Mouse (Mus musculus): ENCODE measurements around the gene Dmrta2. TPM values are rescaled to one million over a fixed set of nuclear protein-coding genes. Genes with fewer than 3 reads are reported as not detected.
A peak's percentile ranks its signal among the peaks of the same experiment; 100 is the strongest.

The Dmrta2 gene
- polyA plus RNA-seq, 1 experiment from 2014 or later = not detected

DNA sequence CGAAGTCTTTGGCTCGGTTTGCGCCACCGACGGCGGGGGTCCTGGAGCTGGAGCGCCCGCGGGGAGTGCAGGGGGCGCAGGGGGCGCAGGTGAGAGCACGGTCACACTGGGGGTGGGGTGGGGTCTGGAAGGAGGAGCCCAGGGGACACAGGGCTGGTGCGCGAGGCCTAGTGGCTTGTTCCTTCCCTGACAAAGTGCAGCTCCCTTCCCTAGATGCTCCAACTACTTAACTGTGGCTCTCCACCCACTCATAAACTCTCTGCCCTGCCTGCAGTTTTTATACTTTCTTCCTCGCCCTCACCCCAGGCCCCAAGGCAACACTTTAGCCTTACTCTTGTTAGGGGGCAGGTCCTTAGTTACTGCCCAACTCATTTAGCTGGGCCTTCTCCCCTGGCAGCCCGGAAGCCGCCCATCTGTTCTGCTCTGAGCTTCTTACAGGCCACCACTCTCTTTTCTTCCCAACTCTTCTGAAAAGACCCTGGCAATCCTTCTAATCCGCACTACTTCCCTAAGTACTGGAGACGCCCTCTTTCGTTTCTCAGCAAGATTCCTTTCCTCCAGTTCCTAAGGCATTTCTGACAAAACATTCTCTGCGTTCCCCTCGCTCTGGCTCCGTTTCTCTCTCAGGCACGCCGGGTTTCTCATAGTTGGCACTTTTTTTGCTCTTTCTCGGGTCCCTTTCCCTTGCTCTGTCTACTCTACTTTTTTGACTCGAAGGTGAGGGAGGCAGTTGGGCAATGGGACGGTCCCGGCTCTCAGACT, 2.6 kb downstream of the Dmrta2 start:
- no peak for ATAC-seq (replicated peaks; ENCODE audit: insufficient number of reproducible peaks, insufficient read depth, low FRiP score, low read depth)
- WGBS = 10% methylated on average over 29 of the region's 29 CpGs
- Histone ChIP-seq H3K9ac (no peak overlapping the region), H3K36me3 (no peaks in the 10 kb centered on the region), H3K9me3 (replicated peaks) (peaks cover 2% of the 10 kb centered on the region; the same call in 1 of the 2 replicates), H3K27me3 (peaks cover 97% of the 10 kb centered on the region), H3K27ac (no peak overlapping the region), H3K4me3 (peak overlapping the region; percentile 35), H3K4me1 (replicated peaks) (peaks cover 52% of the 10 kb centered on the region), H3K4me2 (peak overlapping the region; percentile 52)

DNA sequence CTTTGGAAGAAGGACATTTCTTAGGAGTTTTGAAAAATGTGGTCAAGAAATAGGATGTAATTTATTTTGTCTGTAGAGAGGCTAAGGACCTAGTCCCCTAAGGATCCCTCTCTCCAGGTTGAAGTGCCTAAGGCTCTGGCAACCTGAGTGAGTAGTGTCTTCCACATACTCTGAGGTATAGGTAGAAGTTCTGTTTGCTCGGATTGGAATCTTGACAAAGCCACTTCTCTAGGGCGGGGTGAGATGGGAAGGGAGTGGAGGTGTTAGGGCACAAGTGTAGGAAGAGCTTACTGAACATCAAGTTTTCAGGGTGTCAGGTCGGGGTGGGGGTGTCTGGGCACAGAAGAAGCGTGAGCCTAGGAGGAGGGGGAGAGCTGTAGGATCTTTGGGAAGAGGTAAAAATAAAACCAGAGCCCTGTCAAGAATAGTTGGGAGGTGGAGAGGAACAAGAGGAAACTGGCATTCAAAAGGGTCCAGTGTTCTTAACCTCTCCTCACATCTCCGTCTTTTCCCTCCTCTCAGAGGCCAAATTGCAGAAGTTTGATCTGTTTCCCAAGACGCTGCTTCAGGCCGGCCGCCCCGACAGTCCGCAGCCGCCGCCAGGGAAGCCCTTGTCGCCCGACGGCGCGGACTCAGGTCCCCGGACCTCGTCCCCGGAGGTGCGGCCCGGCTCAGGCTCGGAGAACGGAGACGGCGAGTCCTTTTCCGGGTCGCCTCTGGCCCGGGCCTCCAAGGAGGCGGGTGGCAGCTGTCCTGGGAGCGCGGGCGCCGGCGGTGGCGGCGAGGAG, 3.4 kb downstream of the Dmrta2 start:
- Histone ChIP-seq H3K27me3 (peaks cover 97% of the 10 kb centered on the region), H3K4me2 (peak overlapping the region; percentile 81), H3K9me3 (replicated peaks) (no peaks in the 10 kb centered on the region), H3K27ac (no peak overlapping the region), H3K4me3 (peak overlapping the region; percentile 48), H3K9ac (no peak overlapping the region), H3K36me3 (no peaks in the 10 kb centered on the region), H3K4me1 (replicated peaks) (peaks cover 52% of the 10 kb centered on the region)
- 4% methylated on average over 37 of the region's 37 CpGs for WGBS
- no peak for ATAC-seq (replicated peaks; ENCODE audit: insufficient number of reproducible peaks, insufficient read depth, low FRiP score, low read depth)

DNA sequence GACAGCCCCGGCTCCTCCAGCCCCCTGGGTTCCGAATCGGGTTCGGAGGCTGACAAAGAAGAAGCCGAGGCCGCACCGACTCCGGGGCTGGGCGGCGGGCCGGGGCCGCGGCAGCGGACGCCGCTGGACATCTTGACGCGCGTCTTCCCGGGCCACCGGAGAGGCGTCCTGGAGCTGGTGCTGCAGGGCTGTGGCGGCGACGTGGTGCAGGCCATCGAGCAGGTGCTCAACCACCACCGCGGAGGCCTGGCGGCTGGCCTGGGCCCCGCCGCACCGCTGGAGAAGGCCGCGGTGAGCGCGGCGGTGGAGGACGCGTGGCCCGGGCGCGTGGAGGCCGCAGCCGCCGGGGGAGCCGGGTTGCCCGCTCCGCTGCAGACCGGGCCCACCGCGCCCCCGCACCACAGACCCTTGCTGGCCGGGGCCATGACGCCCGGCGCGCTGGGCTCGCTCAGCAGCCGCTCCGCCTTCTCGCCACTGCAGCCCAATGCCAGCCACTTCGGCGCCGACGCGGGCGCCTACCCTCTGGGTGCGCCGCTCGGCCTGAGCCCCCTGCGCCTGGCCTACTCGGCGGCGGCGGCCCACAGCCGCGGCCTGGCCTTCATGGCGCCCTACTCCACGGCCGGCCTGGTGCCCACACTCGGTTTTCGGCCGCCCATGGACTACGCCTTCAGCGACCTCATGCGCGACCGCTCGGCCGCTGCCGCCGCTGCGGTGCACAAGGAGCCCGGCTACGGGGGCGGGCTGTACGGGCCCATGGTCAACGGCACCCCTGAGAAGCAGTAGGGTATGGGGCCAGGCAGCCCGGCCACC, 4.2 kb downstream of the Dmrta2 start:
- Histone ChIP-seq H3K27ac (no peak overlapping the region), H3K4me3 (peak overlapping the region; percentile 48), H3K4me2 (peak overlapping the region; percentile 81), H3K36me3 (no peaks in the 10 kb centered on the region), H3K4me1 (replicated peaks) (peaks cover 49% of the 10 kb centered on the region), H3K9me3 (replicated peaks) (no peaks in the 10 kb centered on the region), H3K27me3 (peaks cover 97% of the 10 kb centered on the region), H3K9ac (peak overlapping the region; percentile 26; the same call in 1 of the 2 replicates)
- no peak; the same call in 1 of the 2 replicates for ATAC-seq (replicated peaks; ENCODE audit: insufficient number of reproducible peaks, insufficient read depth, low FRiP score, low read depth)
- 2% methylated on average over 78 of the region's 99 CpGs for WGBS

DNA sequence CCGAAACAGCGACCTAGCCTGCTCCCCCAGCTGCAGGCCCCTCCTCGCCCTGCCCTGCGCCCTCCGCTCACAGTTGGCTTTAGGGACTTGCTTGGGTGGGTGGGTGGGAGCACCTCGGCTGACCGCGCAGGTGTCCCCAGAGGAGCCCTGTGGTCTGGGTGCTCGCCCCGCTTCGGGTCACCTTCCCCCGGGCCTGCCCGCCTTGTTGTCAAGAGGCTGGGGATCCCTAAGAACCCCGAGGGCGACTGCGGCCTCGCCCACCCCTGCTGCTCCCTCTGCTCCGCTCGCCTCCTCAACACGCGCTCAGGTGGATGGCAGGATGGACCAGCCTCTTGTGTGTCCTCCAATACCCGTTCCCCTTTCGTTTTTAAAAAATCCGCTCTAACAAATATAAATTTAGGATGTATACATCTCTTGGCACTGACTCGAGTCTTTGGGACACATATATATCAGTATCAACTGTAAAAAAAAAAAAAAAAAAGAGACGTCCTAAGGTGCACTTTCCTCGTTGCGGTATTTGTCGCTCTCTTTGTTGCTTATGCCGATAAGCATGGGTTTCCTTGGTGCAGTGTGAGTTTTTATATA, 4.9 kb downstream of the Dmrta2 start:
- no peak for ATAC-seq (replicated peaks; ENCODE audit: insufficient number of reproducible peaks, insufficient read depth, low FRiP score, low read depth)
- no peak overlapping the region for H3K9ac ChIP-seq
- 4% methylated on average over 29 of the region's 30 CpGs for WGBS
- H3K36me3 ChIP-seq = no peaks in the 10 kb centered on the region
- H3K9me3 ChIP-seq (replicated peaks) = no peaks in the 10 kb centered on the region
- no peak overlapping the region for H3K27ac ChIP-seq
- H3K4me1 ChIP-seq (replicated peaks) = peaks cover 42% of the 10 kb centered on the region
- H3K27me3 ChIP-seq = peaks cover 97% of the 10 kb centered on the region
- peak overlapping the region; percentile 81 for H3K4me2 ChIP-seq
- peak overlapping the region; percentile 48 for H3K4me3 ChIP-seq

DNA sequence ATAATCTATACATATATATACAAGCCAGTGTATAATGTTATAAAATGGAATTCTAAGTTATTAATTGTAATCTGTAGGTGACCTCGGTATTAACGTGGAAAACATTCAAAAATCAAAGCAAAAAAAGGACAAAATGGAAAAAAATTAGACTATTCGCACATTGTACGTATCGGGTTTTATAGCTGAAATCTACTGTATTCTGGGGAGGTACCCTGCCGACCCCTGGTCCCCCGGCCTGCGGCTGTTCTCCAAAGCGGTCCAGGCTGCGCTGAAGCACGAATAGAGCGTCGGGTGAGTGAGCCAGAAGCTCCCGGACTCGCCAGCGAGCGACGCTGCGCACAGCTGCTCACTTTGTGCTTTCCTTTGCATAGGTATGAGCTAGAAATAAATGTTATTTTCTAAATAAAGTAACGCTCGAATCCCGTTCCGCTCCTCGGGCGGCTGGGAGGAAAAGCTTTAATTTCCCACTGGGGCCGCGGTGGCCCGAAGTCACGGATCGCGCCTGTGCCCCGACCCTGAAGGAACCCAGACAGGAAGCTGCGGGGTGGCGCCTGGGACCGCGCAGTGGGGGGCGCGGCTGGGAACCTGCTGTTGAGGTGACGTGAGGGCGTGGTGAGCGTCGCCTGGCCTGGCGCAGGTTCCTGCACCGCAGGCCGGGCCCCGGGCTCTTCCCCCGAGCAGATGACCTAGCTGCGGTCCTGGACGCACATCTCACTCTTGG, 5.6 kb downstream of the Dmrta2 start:
- Histone ChIP-seq H3K27ac (no peak overlapping the region), H3K9me3 (replicated peaks) (no peaks in the 10 kb centered on the region), H3K4me2 (peak overlapping the region; percentile 52), H3K36me3 (no peaks in the 10 kb centered on the region), H3K4me3 (peak overlapping the region; percentile 35), H3K9ac (no peak overlapping the region), H3K4me1 (replicated peaks) (peaks cover 35% of the 10 kb centered on the region), H3K27me3 (peaks cover 96% of the 10 kb centered on the region)
- WGBS = 2% methylated on average over 49 of the region's 49 CpGs
- ATAC-seq (replicated peaks; ENCODE audit: insufficient number of reproducible peaks, insufficient read depth, low FRiP score, low read depth) = no peak

DNA sequence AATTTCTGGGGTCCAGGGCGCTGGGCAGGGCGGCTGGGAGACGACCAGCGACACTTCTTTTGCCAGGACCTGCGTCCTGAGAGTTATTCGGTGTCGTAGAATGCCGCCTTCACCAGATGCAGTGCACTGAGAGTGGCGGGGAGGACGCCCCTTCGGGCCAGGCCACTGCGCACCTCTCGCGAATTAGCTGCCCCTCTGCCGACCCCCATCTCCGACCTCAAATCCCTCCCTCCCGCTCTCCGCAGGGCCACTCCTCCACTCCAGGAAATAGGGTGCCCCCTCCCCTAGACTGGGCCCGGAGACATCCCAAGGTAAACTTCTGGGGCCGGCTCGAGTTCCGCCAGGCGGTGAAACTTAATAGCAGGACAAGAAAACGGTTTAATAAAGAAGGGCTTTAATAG, 6.2 kb downstream of the Dmrta2 start:
- Histone ChIP-seq H3K9ac (no peak overlapping the region), H3K4me1 (replicated peaks) (peaks cover 33% of the 10 kb centered on the region), H3K27ac (no peak overlapping the region), H3K4me3 (peak overlapping the region; percentile 35), H3K27me3 (peaks cover 96% of the 10 kb centered on the region), H3K36me3 (no peaks in the 10 kb centered on the region), H3K4me2 (peak overlapping the region; percentile 52), H3K9me3 (replicated peaks) (no peaks in the 10 kb centered on the region)
- WGBS = 2% methylated on average over 24 of the region's 24 CpGs
- ATAC-seq (replicated peaks; ENCODE audit: insufficient number of reproducible peaks, insufficient read depth, low FRiP score, low read depth) = no peak

DNA sequence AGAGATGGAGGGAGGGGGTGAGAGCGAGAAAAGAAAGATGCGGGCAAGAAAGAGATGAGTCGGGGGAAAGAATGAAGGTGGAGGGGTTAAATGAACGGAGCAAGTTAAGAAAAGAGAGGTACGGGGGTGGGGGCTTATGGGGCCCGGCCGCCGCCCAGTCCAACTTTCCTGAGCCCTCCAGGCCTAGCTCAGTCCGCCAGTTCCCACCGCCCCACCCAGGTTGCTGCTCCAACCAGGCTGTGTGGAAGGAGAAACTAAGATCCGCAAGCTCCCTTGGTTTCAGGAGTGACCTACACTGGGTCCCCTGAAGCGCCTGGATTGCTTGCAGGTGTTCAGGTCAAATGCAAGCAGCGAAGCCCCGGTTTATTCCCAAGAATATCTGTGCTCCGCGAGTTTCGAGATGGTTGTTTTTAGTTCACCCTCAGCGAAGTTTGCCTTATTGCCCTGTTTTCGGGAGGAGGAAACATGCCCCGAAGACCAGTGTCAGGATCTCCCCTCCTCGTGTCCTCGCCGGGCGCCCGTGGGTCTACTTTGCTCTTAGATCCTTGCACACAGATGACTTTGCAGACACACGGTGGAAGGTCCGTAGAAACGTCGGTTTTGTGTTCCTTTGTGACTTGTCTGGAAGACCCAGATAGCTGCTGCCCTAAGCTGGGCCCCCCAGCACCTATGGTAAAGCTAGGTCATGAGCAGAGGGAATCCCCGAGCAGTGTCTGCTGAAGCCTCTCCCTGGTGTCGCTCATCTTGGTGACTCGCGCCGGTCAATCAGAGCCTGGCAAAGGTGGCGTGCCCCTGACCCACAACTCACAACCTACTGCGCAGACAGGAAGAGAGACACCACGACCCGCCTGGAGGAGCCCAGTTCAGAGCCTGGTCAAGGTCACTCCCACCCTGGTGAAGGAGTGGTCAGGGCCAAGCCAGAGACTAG, 6.9 kb downstream of the Dmrta2 start:
- Histone ChIP-seq H3K9ac (no peak overlapping the region), H3K4me1 (replicated peaks) (peaks cover 30% of the 10 kb centered on the region), H3K4me3 (no peak overlapping the region), H3K9me3 (replicated peaks) (no peaks in the 10 kb centered on the region), H3K27me3 (peaks cover 96% of the 10 kb centered on the region), H3K36me3 (no peaks in the 10 kb centered on the region), H3K27ac (no peak overlapping the region), H3K4me2 (no peak overlapping the region)
- 2% methylated on average over 38 of the region's 38 CpGs for WGBS
- ATAC-seq (replicated peaks; ENCODE audit: insufficient number of reproducible peaks, insufficient read depth, low FRiP score, low read depth) = no peak

DNA sequence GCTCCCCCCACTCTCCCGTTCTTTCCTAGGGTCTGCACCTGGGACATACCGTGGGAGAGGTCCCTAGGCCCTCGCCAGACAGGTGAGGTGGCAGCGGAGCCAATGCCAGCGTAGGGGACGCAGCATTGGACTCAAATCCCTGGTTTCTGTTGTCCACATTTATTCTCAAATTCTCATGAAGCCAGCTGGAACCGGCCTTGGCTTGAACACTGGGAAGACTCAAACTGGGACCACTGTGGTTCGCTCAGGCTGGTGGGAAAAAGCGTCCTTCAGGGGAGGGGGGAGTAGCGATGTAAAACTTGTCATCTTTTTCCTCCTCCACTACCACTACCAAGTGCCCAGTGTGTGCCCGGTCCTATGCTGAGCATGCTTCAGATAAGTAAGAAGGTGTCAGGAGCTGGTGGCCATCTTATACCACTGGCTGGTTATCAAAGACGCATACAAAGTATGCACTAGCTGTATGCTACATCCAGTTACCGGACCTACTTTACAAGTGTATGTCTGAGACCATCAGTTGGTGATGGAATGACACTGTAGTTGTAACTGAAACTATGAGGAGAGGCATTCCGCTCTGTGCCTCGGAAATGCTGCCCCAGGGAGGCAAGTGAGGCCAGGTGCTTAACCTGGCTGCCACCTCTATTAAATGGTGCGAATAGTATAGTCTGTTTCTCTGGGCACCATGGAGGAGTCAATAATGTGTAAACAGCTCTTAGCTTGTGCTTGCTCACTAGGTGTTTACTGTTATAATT, 7.7 kb downstream of the Dmrta2 start:
- Histone ChIP-seq H3K4me2 (no peak overlapping the region), H3K36me3 (no peaks in the 10 kb centered on the region), H3K9ac (no peak overlapping the region), H3K4me3 (no peak overlapping the region), H3K9me3 (replicated peaks) (no peaks in the 10 kb centered on the region), H3K4me1 (replicated peaks) (peaks cover 24% of the 10 kb centered on the region), H3K27me3 (peaks cover 95% of the 10 kb centered on the region), H3K27ac (no peak overlapping the region)
- 5% methylated on average over 16 of the region's 16 CpGs for WGBS
- ATAC-seq (replicated peaks; ENCODE audit: insufficient number of reproducible peaks, insufficient read depth, low FRiP score, low read depth) = no peak

DNA sequence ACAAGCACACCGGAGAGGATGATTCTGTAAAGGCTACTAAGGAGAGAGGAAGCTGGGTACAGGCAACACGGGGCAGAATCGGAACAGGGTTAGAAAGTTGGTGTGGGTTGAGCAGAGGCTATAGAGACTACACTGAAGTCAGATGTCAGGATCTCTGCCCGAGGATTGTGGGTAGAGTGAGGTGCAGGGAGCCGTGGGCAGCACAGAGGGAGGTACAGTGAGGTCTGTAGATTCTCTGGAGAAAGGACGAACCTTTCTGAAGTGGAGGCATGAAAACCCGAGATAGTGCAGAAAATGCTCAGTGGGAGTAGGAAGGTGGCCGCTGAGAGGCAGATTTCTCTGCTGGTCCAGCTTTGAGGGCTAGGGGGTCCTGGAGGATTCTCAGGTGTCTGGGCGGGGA, 8.4 kb downstream of the Dmrta2 start:
- Histone ChIP-seq H3K27me3 (peaks cover 92% of the 10 kb centered on the region), H3K9ac (no peak overlapping the region), H3K4me2 (no peak overlapping the region), H3K36me3 (no peaks in the 10 kb centered on the region), H3K4me3 (no peak overlapping the region), H3K9me3 (replicated peaks) (no peaks in the 10 kb centered on the region), H3K27ac (no peak overlapping the region), H3K4me1 (replicated peaks) (peaks cover 24% of the 10 kb centered on the region)
- no peak for ATAC-seq (replicated peaks; ENCODE audit: insufficient number of reproducible peaks, insufficient read depth, low FRiP score, low read depth)
- WGBS = 3% methylated on average over 9 of the region's 9 CpGs
